Mouse (Mus musculus) midbrain, embryonic 10.5 days (tissue): ENCODE data around the gene Foxi1. TPM values are rescaled to one million over a fixed set of nuclear protein-coding genes. Genes with fewer than 3 reads are reported as not detected.

ENCODE experiments used
- polyA plus RNA-seq: library from polyadenylated mRNA; unstranded; fragments of >200 nt; fragmentation: Nextera tagmentation; extraction: Ambion mirVana; gene quantifications from 2 replicates; pipeline ENCODE4 v1.2.1, GENCODE M21; 2016

Gene Foxi1
- polyA plus RNA-seq, 1 experiment from 2014 or later: not detected

Other genes starting within 250 kb of the Foxi1 start
- 0.19 and 0.25 TPM in 2 replicates for gene Kcnmb1, start 245.1 kb downstream of the Foxi1 start, polyA plus RNA-seq
- gene Kcnip1, start 214.9 kb downstream of the Foxi1 start, polyA plus RNA-seq: 5.8 and 8.1 TPM in 2 replicates
- 1.8 and 2.6 TPM in 2 replicates for gene Lcp2, start 161.2 kb downstream of the Foxi1 start, polyA plus RNA-seq
- not detected in 2 replicates for gene 4930469K13Rik, start 109.5 kb downstream of the Foxi1 start, polyA plus RNA-seq
- 0.33 and 0.52 TPM in 2 replicates for gene Fam196b, start 106.7 kb upstream of the Foxi1 start, polyA plus RNA-seq